Mouse (Mus musculus): ENCODE results near the gene Pnkd. TPM values are rescaled to one million over a fixed set of nuclear protein-coding genes. Genes with fewer than 3 reads are reported as not detected.

The Pnkd gene
- total and polyA plus RNA-seq, 3 experiments = 52.5 to 64.2 TPM; not detected in 1

- no peak overlapping the region for H3K4me3 ChIP-seq (ENCODE audit: control insufficient read depth in 1 of 2, insufficient read depth in 1 of 2, low read depth in 2 of 2, low read length in 2 of 2)
- no peaks in the 10 kb centered on the region for H3K9me3 ChIP-seq (replicated peaks; ENCODE audit: insufficient read depth, low read length)
- no peak overlapping the region for H3K27ac ChIP-seq (ENCODE audit: control insufficient read depth, low read depth, low read length)
- no peak for DNase-seq (ENCODE audit: low read depth, low spot score)
- H3K27me3 ChIP-seq (ENCODE audit: control insufficient read depth in 1 of 2, insufficient read depth in 2 of 2, low read length in 2 of 2) = no peaks in the 10 kb centered on the region
- H3K9ac ChIP-seq (ENCODE audit: control insufficient read depth, low read depth, low read length, poor library complexity, severe bottlenecking) = no peak overlapping the region
- H3K4me1 ChIP-seq (ENCODE audit: control insufficient read depth in 1 of 2, insufficient read depth in 2 of 2, low read length in 2 of 2) = peaks cover 0 to 11% of the 10 kb centered on the region in 2 experiments; a peak in 2 of 4 replicates
- peaks cover 14% of the 10 kb centered on the region for H3K79me2 ChIP-seq (ENCODE audit: control insufficient read depth, insufficient read depth, low read length, poor library complexity)
- H3K36me3 ChIP-seq (ENCODE audit: control insufficient read depth in 1 of 2, insufficient read depth in 2 of 2, low read length in 2 of 2) = peaks cover 0 to 8% of the 10 kb centered on the region in 2 experiments; a peak in 2 of 4 replicates
- TF ChIP-seq TCF12 (IDR thresholded peaks at IDR 0.05; ENCODE audit: low read depth, low read length) (no peak), MAFK (IDR thresholded peaks at IDR 0.05; ENCODE audit: borderline replicate concordance, low read depth, low read length) (no peak), EP300 (IDR thresholded peaks at IDR 0.05; ENCODE audit: low read depth in 1 of 2, low read length in 2 of 2) (no peak), UBTF (IDR thresholded peaks at IDR 0.05; ENCODE audit: borderline replicate concordance, insufficient read depth, low read depth, low read length) (no peak), ZMIZ1 (IDR thresholded peaks at IDR 0.05; ENCODE audit: low read depth, low read length) (no peak), KAT2A (conservative IDR thresholded peaks at IDR 0.05; ENCODE audit: low read depth, low read length) (no peak), CTCF (IDR thresholded peaks at IDR 0.05 in 2 of 3, conservative IDR thresholded peaks at IDR 0.05 in 1 of 3; ENCODE audit: control insufficient read depth in 1 of 3, insufficient read depth in 1 of 3, low read depth in 2 of 3, low read length in 3 of 3, poor library complexity in 1 of 3, severe bottlenecking in 1 of 3) (no peak), SIN3A (IDR thresholded peaks at IDR 0.05; ENCODE audit: low read length) (no peak), POLR2AphosphoS2 (IDR thresholded peaks at IDR 0.05; ENCODE audit: low read length) (no peak), NELFE (IDR thresholded peaks at IDR 0.05; ENCODE audit: low read depth, low read length) (no peak), RCOR1 (IDR thresholded peaks at IDR 0.05; ENCODE audit: low read depth, low read length) (no peak), SMC3 (IDR thresholded peaks at IDR 0.05; ENCODE audit: low read depth, low read length) (no peak), ZC3H11A (IDR thresholded peaks at IDR 0.05; ENCODE audit: low read depth, low read length) (no peak)
Observed at GRCm38 (mm10) chr1:74393697-74394096, 109.0 kb downstream of the Pnkd start.

- Histone ChIP-seq H3K9ac (ENCODE audit: control insufficient read depth, low read depth, low read length, poor library complexity, severe bottlenecking) (no peak overlapping the region), H3K27me3 (ENCODE audit: control insufficient read depth in 1 of 2, insufficient read depth in 2 of 2, low read length in 2 of 2) (no peaks in the 10 kb centered on the region), H3K9me3 (replicated peaks; ENCODE audit: insufficient read depth, low read length) (no peaks in the 10 kb centered on the region), H3K36me3 (ENCODE audit: control insufficient read depth in 1 of 2, insufficient read depth in 2 of 2, low read length in 2 of 2) (peaks cover 0 to 6% of the 10 kb centered on the region in 2 experiments; a peak in 2 of 4 replicates), H3K4me1 (ENCODE audit: control insufficient read depth in 1 of 2, insufficient read depth in 2 of 2, low read length in 2 of 2) (peaks cover 0 to 8% of the 10 kb centered on the region in 2 experiments; a peak in 2 of 4 replicates), H3K4me3 (ENCODE audit: control insufficient read depth in 1 of 2, insufficient read depth in 1 of 2, low read depth in 2 of 2, low read length in 2 of 2) (no peak overlapping the region), H3K27ac (ENCODE audit: control insufficient read depth, low read depth, low read length) (no peak overlapping the region), H3K79me2 (ENCODE audit: control insufficient read depth, insufficient read depth, low read length, poor library complexity) (peaks cover 14% of the 10 kb centered on the region)
- no peak for DNase-seq (ENCODE audit: low read depth, low spot score)
- TF ChIP-seq MAFK (IDR thresholded peaks at IDR 0.05; ENCODE audit: borderline replicate concordance, low read depth, low read length) (no peak), POLR2A (IDR thresholded peaks at IDR 0.05; ENCODE audit: control insufficient read depth in 1 of 2, insufficient read depth in 1 of 2, low read depth in 1 of 2, low read length in 2 of 2, poor library complexity in 1 of 2) (no peak), RCOR1 (IDR thresholded peaks at IDR 0.05; ENCODE audit: low read depth, low read length) (no peak), CTCF (IDR thresholded peaks at IDR 0.05 in 2 of 3, conservative IDR thresholded peaks at IDR 0.05 in 1 of 3; ENCODE audit: control insufficient read depth in 1 of 3, insufficient read depth in 1 of 3, low read depth in 2 of 3, low read length in 3 of 3, poor library complexity in 1 of 3, severe bottlenecking in 1 of 3) (no peak), RAD21 (IDR thresholded peaks at IDR 0.05; ENCODE audit: low read depth, low read length) (no peak), TCF12 (IDR thresholded peaks at IDR 0.05; ENCODE audit: low read depth, low read length) (no peak), BHLHE40 (IDR thresholded peaks at IDR 0.05; ENCODE audit: borderline replicate concordance, low read depth, low read length) (no peak), ZNF384 (IDR thresholded peaks at IDR 0.05; ENCODE audit: low read depth, low read length) (no peak), JUND (IDR thresholded peaks at IDR 0.05; ENCODE audit: low read depth, low read length) (no peak), MYC (IDR thresholded peaks at IDR 0.05; ENCODE audit: low read depth, low read length) (no peak), ETS1 (IDR thresholded peaks at IDR 0.05; ENCODE audit: low read depth, low read length) (no peak), MYB (IDR thresholded peaks at IDR 0.05; ENCODE audit: low read depth, low read length) (no peak), MEF2A (IDR thresholded peaks at IDR 0.05; ENCODE audit: extremely low read depth, insufficient replicate concordance, low read depth, low read length, poor library complexity, severe bottlenecking) (no peak), ZC3H11A (IDR thresholded peaks at IDR 0.05; ENCODE audit: low read depth, low read length) (no peak), POLR2AphosphoS2 (IDR thresholded peaks at IDR 0.05; ENCODE audit: low read length) (no peak), USF1 (IDR thresholded peaks at IDR 0.05; ENCODE audit: low read depth, low read length) (no peak), CHD2 (IDR thresholded peaks at IDR 0.05; ENCODE audit: low read length) (no peak), USF2 (IDR thresholded peaks at IDR 0.05; ENCODE audit: borderline replicate concordance in 1 of 2, insufficient read depth in 1 of 2, low read depth in 1 of 2, low read length in 2 of 2) (no peak), TAL1 (IDR thresholded peaks at IDR 0.05; ENCODE audit: low read length) (no peak), CHD1 (IDR thresholded peaks at IDR 0.05; ENCODE audit: low read depth, low read length) (no peak)
Observed at GRCm38 (mm10) chr1:74394311-74394710, 109.6 kb downstream of the Pnkd start.

All from MEL (cell line).